Mouse (Mus musculus) C2C12 (cell line): Measurements from ENCODE around the gene Ggta1.

Source experiments
- CEBPB ChIP-seq: IDR thresholded peaks from one replicate; pipeline ENCODE4 v1.6.1; 2011; ENCODE audit warnings: low read depth, mild to moderate bottlenecking, control low read depth, moderate library complexity
- CTCF ChIP-seq: IDR thresholded peaks from one replicate; pipeline ENCODE4 v1.5.1; 2011; ENCODE audit not compliant: control insufficient read depth, insufficient read depth, insufficient read length
- MAX ChIP-seq: IDR thresholded peaks from one replicate; pipeline ENCODE4 v1.6.1; 2011; ENCODE audit warnings: mild to moderate bottlenecking, control low read depth
- MYOD1 ChIP-seq: IDR thresholded peaks from one replicate; pipeline ENCODE4 v1.6.1; 2011; ENCODE audit warnings: low read depth; ENCODE audit not compliant: control insufficient read depth, insufficient read length
- MYOG ChIP-seq: IDR thresholded peaks from one replicate; pipeline ENCODE4 v1.6.1; 2011; ENCODE audit not compliant: control insufficient read depth, insufficient read length; ENCODE audit errors: extremely low read depth

DNA sequence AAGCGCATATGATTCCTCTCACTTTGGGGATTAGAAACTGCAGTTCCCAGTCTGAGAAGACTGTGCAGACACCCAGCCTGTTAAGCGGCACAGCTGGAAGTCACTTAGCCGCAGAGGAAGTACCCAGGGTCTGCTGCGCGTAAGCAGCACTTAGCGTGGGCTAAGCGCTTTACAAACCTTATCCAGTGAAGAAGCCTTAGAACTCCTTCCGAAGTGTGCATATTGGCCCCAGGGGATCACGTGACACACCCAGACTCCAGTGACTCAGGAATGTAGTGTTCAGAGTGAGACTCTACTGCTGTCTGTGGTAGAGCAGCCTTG is 44.1 kb upstream of the Ggta1 start:
- no peak for TF ChIP-seq CTCF
- TF ChIP-seq MYOD1: no peak
- TF ChIP-seq MYOG: no peak
- no peak for TF ChIP-seq MAX
- TF ChIP-seq CEBPB: no peak
